ENCODE assay signal across 17 mouse cellular contexts in the genomic region with DNA sequence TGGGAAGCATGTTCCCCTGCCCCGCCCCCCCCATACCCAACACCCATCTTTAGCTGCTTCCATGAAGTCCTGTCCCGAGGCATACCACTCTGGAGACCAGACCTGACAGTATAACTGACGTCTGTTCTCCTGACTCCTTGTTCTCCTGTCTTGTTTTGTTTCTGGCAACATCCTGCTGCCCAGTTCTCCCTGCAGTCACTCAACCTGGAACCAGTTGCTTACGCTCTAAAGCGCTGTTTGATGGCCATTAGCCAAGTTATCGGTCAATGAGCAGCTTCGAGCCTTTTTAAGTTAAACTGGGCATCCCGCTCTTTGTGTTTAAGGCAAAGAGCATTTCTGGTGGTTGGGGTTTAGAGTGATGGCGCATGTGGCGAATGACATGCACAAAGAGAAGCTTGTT.
"Had no signal": no experiment of that assay in that cellular context is flagged by ENCODE, and none has a peak within 500 bp of the region (broad histone marks: within the 10 kb centered on the region; RNA-seq: fewer than 3 reads in every experiment).

No protein-coding gene starts in this region.

- H3K4me2 ChIP-seq: limb, embryonic 15.5 days; liver, embryonic 12.5 days; lung, embryonic 14.5 days; neural tube, embryonic 15.5 days had no signal

- H3K27ac ChIP-seq: kidney, postnatal 0 days; limb, embryonic 15.5 days; liver, embryonic 12.5 days; midbrain, embryonic 10.5 days; neural tube, embryonic 15.5 days had no signal

- H3K4me3 ChIP-seq: limb, embryonic 15.5 days; liver, embryonic 12.5 days; midbrain, embryonic 10.5 days; myocyte; neural tube, embryonic 15.5 days had no signal

- ATAC-seq: liver, embryonic 12.5 days had no signal

- H3K36me3 ChIP-seq: limb, embryonic 15.5 days; liver, embryonic 12.5 days; midbrain, embryonic 10.5 days; neural tube, embryonic 15.5 days had no signal

- H3K9ac ChIP-seq: limb, embryonic 15.5 days; liver, embryonic 12.5 days; lung, embryonic 14.5 days; neural tube, embryonic 15.5 days had no signal

- H3K4me1 ChIP-seq: limb, embryonic 15.5 days; liver, embryonic 12.5 days; midbrain, embryonic 10.5 days had no signal

- H3K27me3 ChIP-seq: limb, embryonic 15.5 days; liver, embryonic 12.5 days; neural tube, embryonic 15.5 days had no signal

- DNase-seq: kidney, adult 8-10 months; kidney, postnatal 36 days; layer of hippocampus, adult 9-11 months; layer of hippocampus, postnatal 36 days; lung, embryonic 14.5 days; lung, postnatal 10 days; lung, postnatal 4 days; right cerebral cortex, postnatal 4 days; spleen, adult 18-20 months; thymus, adult 2 months; thymus, postnatal 25 days had no signal

- H3K9me3 ChIP-seq: limb, embryonic 15.5 days; liver, embryonic 12.5 days; midbrain, embryonic 10.5 days; neural tube, embryonic 15.5 days had no signal
